Mouse (Mus musculus): ENCODE data around the gene Col6a5. TPM values are rescaled to one million over a fixed set of nuclear protein-coding genes. Genes with fewer than 3 reads are reported as not detected.

The Col6a5 gene
- total RNA-seq (2012; rRNA removed) (under 0.01 TPM in 1 of 2 replicates, not detected in the other), total RNA-seq (2014; rRNA removed) (not detected in 2 replicates), polyA plus RNA-seq (2012; ENCODE audit: insufficient read length, low read depth) (not detected in 2 replicates)

DNA sequence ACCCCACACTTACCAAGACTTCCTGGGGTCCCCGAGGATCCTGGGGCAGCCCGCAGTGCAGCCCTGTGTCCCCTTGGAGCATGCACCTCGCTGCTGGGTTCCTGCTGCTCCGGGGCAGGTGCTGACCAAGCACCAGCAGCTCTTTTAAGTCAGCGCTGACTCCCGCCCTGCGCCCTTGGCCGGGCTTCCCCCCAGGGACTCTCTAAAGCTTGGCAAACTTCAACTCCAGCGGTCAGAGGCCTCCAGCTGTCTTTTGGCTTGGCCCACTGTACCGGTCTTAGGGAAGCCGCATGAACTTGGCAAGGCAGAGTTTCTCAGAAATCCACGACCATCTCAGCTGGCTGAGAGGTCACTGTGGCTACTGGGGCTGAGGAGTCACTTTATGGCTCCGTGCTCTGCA, at the start of gene Col6a5:
TSS of gene Col6a5 (minus strand) at position 111 of the 400 bp plus-strand sequence.
- H3K36me3 ChIP-seq (replicated peaks in 1 of 2; ENCODE audit: control insufficient read depth in 1 of 2, insufficient read depth in 1 of 2, low read length in 1 of 2) = no peaks in the 10 kb centered on the region
- H3K4me3 ChIP-seq (replicated peaks in 1 of 3; ENCODE audit: low read depth in 2 of 3, low read length in 2 of 3, poor library complexity in 1 of 3) = no peak within 1 kb of the TSS
- TF ChIP-seq MAZ (IDR thresholded peaks at IDR 0.05; ENCODE audit: low read depth, low read length) = no peak
- no peak for TF ChIP-seq BHLHE40 (IDR thresholded peaks at IDR 0.05; ENCODE audit: low read depth, low read length)
- no peak for TF ChIP-seq PAX5 (IDR thresholded peaks at IDR 0.05; ENCODE audit: low read length)
- TF ChIP-seq HCFC1 (IDR thresholded peaks at IDR 0.05; ENCODE audit: low read depth, low read length) = no peak
- no peaks in the 10 kb centered on the region for H3K79me2 ChIP-seq (replicated peaks; ENCODE audit: control insufficient read depth, extremely low read depth, insufficient read depth, poor library complexity, severe bottlenecking)
- no peaks in the 10 kb centered on the region for H3K9me3 ChIP-seq (replicated peaks; ENCODE audit: low read length)
- H3K27me3 ChIP-seq (replicated peaks) = peaks cover 63% of the 10 kb centered on the region
- H3K4me2 ChIP-seq (ENCODE audit: insufficient read depth, low read depth, poor library complexity, severe bottlenecking) = no peak within 1 kb of the TSS
- dilution Hi-C loops (cut with MboI; ENCODE audit: extremely low pct_ligation_motif_present, extremely low pct_unique_long_range_greater_than_20kb, low sequenced_read_pairs) = no loop called here
- in situ Hi-C loops (cut with MboI; ENCODE audit: low pct_ligation_motif_present, low pct_unique_long_range_greater_than_20kb, low sequenced_read_pairs) = no loop called here
- H3K4me1 ChIP-seq (ENCODE audit: control insufficient read depth in 1 of 2, insufficient read depth in 2 of 2) = no peaks in the 10 kb centered on the region
- H3K9ac ChIP-seq (ENCODE audit: insufficient read depth, low read depth) = no peak within 1 kb of the TSS
- DNase-seq (ENCODE audit: extremely low read depth) = no peak
- no peak within 1 kb of the TSS for H3K27ac ChIP-seq (ENCODE audit: insufficient read depth, low read depth)

DNA sequence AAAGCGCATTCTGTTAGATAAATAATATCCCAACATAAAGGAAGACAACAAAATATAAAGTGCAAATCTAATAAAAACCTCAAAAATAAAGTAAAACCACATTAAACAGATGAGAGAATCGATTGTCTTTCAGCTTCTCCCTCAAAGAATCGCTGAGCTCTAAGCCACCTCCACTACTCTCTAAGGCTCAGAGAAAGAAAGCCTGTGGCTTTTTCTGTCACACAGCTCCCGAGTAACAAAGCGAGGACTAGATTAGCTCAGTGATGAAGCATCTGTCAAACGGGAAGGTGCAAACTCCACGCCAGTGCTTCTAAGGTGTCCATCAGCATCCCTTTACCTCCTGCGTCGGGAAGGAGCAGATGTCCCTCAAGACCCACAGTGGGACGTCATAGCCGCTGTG, 37.5 kb upstream of the Col6a5 start:
- dilution Hi-C loops (cut with MboI; ENCODE audit: extremely low pct_ligation_motif_present, extremely low pct_unique_long_range_greater_than_20kb, low sequenced_read_pairs) = no loop called here
- in situ Hi-C loops (cut with MboI; ENCODE audit: low pct_ligation_motif_present, low pct_unique_long_range_greater_than_20kb, low sequenced_read_pairs) = loop anchor here (25.0 kb wide), 1 partner anchor 311 kb away; no protein-coding TSS in a partner anchor
- H3K79me2 ChIP-seq (replicated peaks; ENCODE audit: control insufficient read depth, extremely low read depth, insufficient read depth, poor library complexity, severe bottlenecking) = no peaks in the 10 kb centered on the region
- peaks cover 30% of the 10 kb centered on the region for H3K27me3 ChIP-seq (replicated peaks)
- H3K9ac ChIP-seq (ENCODE audit: insufficient read depth, low read depth) = no peak overlapping the region
- no peaks in the 10 kb centered on the region for H3K4me1 ChIP-seq (ENCODE audit: control insufficient read depth in 1 of 2, insufficient read depth in 2 of 2)
- no peak overlapping the region for H3K4me3 ChIP-seq (replicated peaks in 1 of 3; ENCODE audit: low read depth in 2 of 3, low read length in 2 of 3, poor library complexity in 1 of 3)
- H3K4me2 ChIP-seq (ENCODE audit: insufficient read depth, low read depth, poor library complexity, severe bottlenecking) = no peak overlapping the region
- no peak overlapping the region for H3K27ac ChIP-seq (ENCODE audit: insufficient read depth, low read depth)
- H3K9me3 ChIP-seq (replicated peaks; ENCODE audit: low read length) = peaks cover 6% of the 10 kb centered on the region
- TF ChIP-seq ZMIZ1 (IDR thresholded peaks at IDR 0.05; ENCODE audit: low read depth, low read length) (no peak), ZNF384 (IDR thresholded peaks at IDR 0.05; ENCODE audit: low read depth, low read length) (no peak), USF2 (conservative IDR thresholded peaks at IDR 0.05; ENCODE audit: low read depth, low read length) (no peak), ZC3H11A (IDR thresholded peaks at IDR 0.05; ENCODE audit: low read depth, low read length) (no peak), E2F4 (IDR thresholded peaks at IDR 0.05; ENCODE audit: insufficient replicate concordance, low read depth, low read length) (no peak), MAFK (IDR thresholded peaks at IDR 0.05; ENCODE audit: insufficient replicate concordance, low read length) (no peak), EP300 (IDR thresholded peaks at IDR 0.05; ENCODE audit: low read length) (no peak), MEF2A (IDR thresholded peaks at IDR 0.05; ENCODE audit: borderline replicate concordance, low read depth, low read length) (no peak), SMC3 (IDR thresholded peaks at IDR 0.05; ENCODE audit: low read depth, low read length) (no peak), ZKSCAN1 (IDR thresholded peaks at IDR 0.05; ENCODE audit: borderline replicate concordance, low read depth, low read length) (no peak), HCFC1 (IDR thresholded peaks at IDR 0.05; ENCODE audit: low read depth, low read length) (no peak), MAZ (IDR thresholded peaks at IDR 0.05; ENCODE audit: low read depth, low read length) (no peak), NRF1 (IDR thresholded peaks at IDR 0.05; ENCODE audit: low read depth, low read length) (no peak), TCF12 (IDR thresholded peaks at IDR 0.05; ENCODE audit: low read depth, low read length) (no peak), BHLHE40 (IDR thresholded peaks at IDR 0.05; ENCODE audit: low read depth, low read length) (no peak), CHD1 (IDR thresholded peaks at IDR 0.05; ENCODE audit: low read depth, low read length) (no peak), GABPA (IDR thresholded peaks at IDR 0.05; ENCODE audit: insufficient replicate concordance, low read depth, low read length) (no peak), ELF1 (IDR thresholded peaks at IDR 0.05; ENCODE audit: low read depth, low read length) (no peak), TBP (conservative IDR thresholded peaks at IDR 0.05; ENCODE audit: low read depth, low read length) (no peak)
- H3K36me3 ChIP-seq (replicated peaks in 1 of 2; ENCODE audit: control insufficient read depth in 1 of 2, insufficient read depth in 1 of 2, low read length in 1 of 2) = no peaks in the 10 kb centered on the region
- no peak for DNase-seq (ENCODE audit: extremely low read depth)

All from CH12.LX (cell line).